Mouse (Mus musculus) limb, embryonic 13.5 days (tissue): ENCODE measurements around the gene Taf1. TPM values are rescaled to one million over a fixed set of nuclear protein-coding genes. Genes with fewer than 3 reads are reported as not detected.

Source experiments
- polyA plus RNA-seq: library from polyadenylated mRNA; unstranded; fragments of >200 nt; fragmentation: Nextera tagmentation; extraction: Ambion mirVana; gene quantifications from 2 replicates; pipeline ENCODE4 v1.2.1, GENCODE M21; 2015

Taf1 gene
- polyA plus RNA-seq, 1 experiment from 2014 or later = 16.3 TPM

Other genes with a start within 250 kb of the Taf1 start
- gene Nlgn3, start 233.6 kb upstream of the Taf1 start, polyA plus RNA-seq = 17.8 and 19.9 TPM in 2 replicates
- 0.28 TPM in 1 of 2 replicates, not detected in the other for gene Gjb1, start 156.4 kb upstream of the Taf1 start, polyA plus RNA-seq
- 43.7 and 48.0 TPM in 2 replicates for gene Zmym3, start 111.9 kb upstream of the Taf1 start, polyA plus RNA-seq
- 491 and 506 TPM in 2 replicates for gene Nono, start 103.4 kb upstream of the Taf1 start, polyA plus RNA-seq
- 30.0 and 31.3 TPM in 2 replicates for gene Itgb1bp2, start 83.6 kb upstream of the Taf1 start, polyA plus RNA-seq
- 162 and 180 TPM in 2 replicates for gene Ogt, start 107.3 kb downstream of the Taf1 start, polyA plus RNA-seq
- gene Cxcr3, start 201.5 kb downstream of the Taf1 start, polyA plus RNA-seq = 0.24 and 0.46 TPM in 2 replicates